Mouse (Mus musculus): Measurements from ENCODE around the gene Wasf2.

Wasf2 gene

DNA sequence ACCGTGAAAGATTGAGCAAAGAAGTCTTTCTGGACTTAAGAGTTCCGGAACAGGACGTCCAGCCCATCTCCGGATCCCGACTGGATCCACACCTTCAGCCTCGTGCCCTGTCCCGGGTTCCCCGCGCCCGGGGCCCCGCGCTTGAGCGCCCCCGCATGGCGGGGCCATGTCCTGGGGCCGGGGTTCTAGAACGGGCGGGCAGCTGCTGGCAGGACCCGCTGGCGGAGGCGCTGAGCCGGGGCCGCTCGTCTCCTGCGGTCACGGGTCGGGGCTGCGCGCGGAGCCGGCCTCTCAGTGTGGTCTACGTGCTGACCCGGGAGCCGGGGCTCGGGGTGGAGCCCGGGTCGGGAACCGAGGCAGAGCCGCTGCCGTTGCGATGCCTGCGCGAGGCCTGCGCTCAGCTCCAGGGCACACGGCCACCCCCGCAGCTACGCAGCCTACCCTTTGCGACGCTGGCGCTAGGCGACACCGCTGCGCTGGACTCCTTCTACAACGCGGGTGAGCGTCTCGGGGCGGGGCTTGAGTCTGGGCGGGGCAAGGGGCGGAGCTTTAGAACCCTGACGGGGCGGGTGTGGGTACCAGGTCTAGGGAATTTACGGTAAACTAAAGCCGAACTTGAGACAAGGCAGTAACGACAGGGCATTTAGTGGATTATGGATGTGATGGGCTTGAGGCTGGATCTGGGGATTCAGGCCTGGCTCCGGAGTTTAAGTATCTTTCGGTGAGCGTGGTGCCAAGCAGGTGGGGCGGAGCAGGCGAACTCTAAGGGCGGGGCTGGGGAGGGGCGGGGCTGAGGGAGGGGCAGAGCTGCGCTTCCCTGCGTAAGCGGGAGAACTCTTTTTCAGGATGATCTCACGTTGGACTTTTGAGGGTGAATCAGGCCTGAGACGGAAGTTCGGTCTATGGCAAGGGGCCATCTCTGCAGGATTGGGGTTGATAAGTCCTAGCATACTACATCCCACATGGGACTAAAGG, 110.9 kb downstream of the Wasf2 start:
- DNase-seq = peak; percentile 91 to 95

DNA sequence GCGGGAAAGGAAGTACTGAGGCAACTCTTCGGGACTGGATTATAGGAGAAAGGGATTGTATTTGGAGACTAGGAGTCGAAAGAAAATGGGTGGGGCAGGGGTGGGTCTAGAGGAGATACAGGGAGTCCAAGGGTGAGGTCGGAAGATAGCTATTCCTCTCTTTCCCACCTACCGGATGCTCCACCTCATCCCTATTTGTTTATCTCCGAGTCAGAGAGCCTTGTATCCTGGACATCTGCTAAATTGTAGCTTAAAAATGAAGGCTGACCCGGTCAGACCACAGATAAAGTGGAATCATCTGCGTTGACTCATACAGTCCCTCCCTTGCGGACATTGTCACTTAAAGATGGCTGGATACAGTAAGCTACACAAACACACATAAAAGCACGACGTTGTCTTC, 111.6 kb downstream of the Wasf2 start:
- DNase-seq = no peak

DNA sequence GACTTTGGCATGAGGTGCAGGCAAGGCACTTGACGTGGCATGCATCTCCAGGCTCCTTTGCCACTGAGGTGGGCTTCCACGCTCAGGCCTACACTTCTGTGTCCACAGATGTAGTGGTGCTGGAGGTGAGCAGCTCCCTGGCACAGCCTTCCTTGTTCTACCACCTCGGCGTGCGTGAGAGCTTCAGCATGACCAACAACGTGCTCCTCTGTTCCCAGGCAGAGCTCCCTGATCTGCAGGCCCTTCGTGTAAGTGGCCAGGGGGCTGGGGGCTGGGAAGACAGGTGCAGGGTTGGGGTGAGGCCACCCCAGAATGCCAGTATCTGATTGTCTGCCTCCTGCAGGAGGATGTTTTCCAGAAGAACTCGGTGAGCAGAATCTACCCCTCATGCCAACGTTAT, 112.4 kb downstream of the Wasf2 start:
- DNase-seq = no peak

DNA sequence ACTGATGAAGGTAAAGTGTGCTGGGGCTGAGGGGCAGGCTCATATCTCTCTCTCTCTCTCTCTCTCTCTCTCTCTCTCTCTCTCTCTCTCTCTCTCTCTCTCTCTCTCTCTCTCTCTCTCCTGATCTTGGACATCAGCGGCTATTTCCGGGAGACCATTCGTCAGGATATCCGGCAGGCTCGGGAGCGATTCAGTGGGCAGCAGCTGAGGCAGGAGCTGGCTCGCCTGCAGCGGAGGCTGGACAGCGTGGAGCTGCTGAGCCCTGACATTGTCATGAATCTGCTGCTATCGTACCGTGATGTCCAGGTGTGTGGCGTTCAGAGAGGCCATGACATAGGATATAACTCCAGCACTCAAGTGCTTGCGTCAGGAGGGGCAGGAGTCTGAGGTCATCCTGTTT, 113.2 kb downstream of the Wasf2 start:
- peak; percentile 55 to 70 for DNase-seq

DNA sequence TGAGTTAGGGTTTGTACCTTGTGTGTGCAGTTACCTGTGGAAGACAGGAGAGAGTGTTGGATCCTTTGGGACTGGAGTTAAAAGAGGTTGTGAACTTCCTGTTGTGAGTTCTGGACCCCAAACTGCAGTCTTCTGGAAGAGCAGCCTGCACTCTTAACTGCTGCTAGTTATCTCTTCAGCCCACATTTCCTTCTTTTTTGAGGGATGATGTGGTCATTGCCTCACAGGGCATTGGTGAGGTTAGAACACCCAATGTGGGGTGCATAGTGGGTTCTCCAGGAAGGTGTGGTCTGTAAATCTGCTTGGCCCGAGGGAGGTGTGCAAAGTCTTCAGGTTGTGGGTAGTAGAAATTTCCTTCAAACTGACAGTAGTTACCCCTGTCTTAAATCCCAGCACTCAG, 114.0 kb downstream of the Wasf2 start:
- DNase-seq = no peak

DNA sequence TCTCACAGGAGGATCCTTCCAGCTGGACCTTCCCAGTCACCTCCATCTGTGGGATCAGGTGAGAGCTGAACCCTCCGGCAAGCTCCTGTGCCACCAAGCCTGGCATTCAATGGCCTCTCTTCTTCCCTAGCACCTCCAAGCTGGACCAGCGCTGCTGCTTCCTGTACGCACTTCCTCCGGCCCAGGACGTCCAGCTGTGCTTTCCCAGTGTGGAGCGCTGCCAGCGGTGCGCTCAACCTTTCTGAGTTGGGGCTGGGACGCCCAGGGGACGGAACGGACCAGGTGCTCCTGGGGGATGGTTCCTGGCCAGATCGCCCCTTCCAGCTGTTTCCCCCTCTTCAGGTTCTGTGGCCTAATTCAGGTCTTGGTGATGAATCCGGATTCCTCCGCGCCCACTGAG, 116.8 kb downstream of the Wasf2 start:
- peak; percentile 73 to 79 for DNase-seq

DNA sequence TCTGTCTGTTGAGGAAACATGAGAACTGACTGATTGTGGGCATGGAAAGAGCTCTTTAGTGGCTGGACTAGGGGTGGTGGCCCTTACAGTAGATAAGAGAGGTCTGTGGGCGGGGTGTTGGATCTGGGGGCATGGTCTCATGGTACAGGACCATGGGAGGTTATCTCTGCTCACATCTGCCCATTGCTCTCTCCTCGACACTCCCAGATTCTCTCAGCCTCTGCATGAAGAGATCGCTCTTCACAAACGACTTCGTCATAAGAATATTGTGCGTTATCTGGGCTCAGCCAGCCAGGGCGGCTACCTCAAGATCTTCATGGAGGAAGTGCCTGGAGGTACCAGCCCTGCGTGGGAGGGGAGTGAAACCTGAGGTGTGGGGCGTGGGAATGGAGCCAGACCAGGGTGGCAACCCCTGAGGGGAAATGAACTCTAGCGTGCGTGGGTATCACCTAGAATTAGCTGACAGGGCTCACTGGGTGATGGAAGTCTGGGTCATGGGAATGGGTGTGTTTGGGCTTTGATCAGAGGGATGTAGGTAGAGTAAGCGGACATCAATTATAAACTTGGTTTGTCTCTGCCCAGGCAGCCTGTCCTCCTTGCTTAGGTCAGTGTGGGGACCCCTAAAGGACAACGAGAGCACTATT, 117.6 kb downstream of the Wasf2 start:
- DNase-seq = no peak
